Mouse (Mus musculus) embryo, embryonic 10.5 days (tissue): Measurements from ENCODE around the gene Arhgef1.
A peak's percentile ranks its signal among the peaks of the same experiment; 100 is the strongest.

Experiments used
- DNase-seq: peaks from one replicate; pipeline ENCODE4 v3.0.0-alpha.2; 2015; ENCODE audit warnings: low spot score

Gene Arhgef1

GRCm38 (mm10) chr7:24902630-24903443 lies at the start of gene Arhgef1:
Arhgef1 (plus strand) TSS chr7:24902912.
- peak; percentile 53 for DNase-seq

- no peak for DNase-seq
These were observed 49.5 kb upstream of the Arhgef1 start for GRCm38 (mm10) chr7:24853233-24853563.

GRCm38 (mm10) chr7:24853695-24854094 lies 49.0 kb upstream of the Arhgef1 start:
- no peak for DNase-seq

GRCm38 (mm10) chr7:24856460-24857120 lies 46.1 kb upstream of the Arhgef1 start:
- DNase-seq = no peak

GRCm38 (mm10) chr7:24859234-24859633 lies 43.5 kb upstream of the Arhgef1 start:
- no peak for DNase-seq

GRCm38 (mm10) chr7:24861913-24862312 lies 40.8 kb upstream of the Arhgef1 start, which contains the start of gene Gm9844:
Gm9844 (plus strand) TSS chr7:24862213.
- DNase-seq = no peak

- no peak for DNase-seq
These were observed 39.9 kb upstream of the Arhgef1 start for GRCm38 (mm10) chr7:24862853-24863252.

- no peak for DNase-seq
These were observed 38.6 kb upstream of the Arhgef1 start for GRCm38 (mm10) chr7:24864156-24864555.

- DNase-seq = no peak
These were observed 33.6 kb upstream of the Arhgef1 start for GRCm38 (mm10) chr7:24869080-24869479.

GRCm38 (mm10) chr7:24869532-24870165 lies 33.1 kb upstream of the Arhgef1 start, which contains the start of the genes Lypd4 and Dmrtc2:
Lypd4 (minus strand) TSS chr7:24869941.
Dmrtc2 (plus strand) TSS chr7:24870057.
- no peak for DNase-seq

- no peak for DNase-seq
These were observed 25.1 kb upstream of the Arhgef1 start for GRCm38 (mm10) chr7:24877588-24877987.

GRCm38 (mm10) chr7:24879620-24880019 lies 23.1 kb upstream of the Arhgef1 start:
- DNase-seq = no peak

GRCm38 (mm10) chr7:24882416-24883199 lies 20.1 kb upstream of the Arhgef1 start:
- DNase-seq = no peak

GRCm38 (mm10) chr7:24883896-24884692 lies 18.6 kb upstream of the Arhgef1 start, which contains the start of gene Rps19:
Rps19 (plus strand) TSS chr7:24884371.
- peak; percentile 100 for DNase-seq

- no peak for DNase-seq
These were observed 17.9 kb upstream of the Arhgef1 start for GRCm38 (mm10) chr7:24884693-24885291.

GRCm38 (mm10) chr7:24885468-24886307 lies 17.0 kb upstream of the Arhgef1 start:
- no peak for DNase-seq

GRCm38 (mm10) chr7:24886308-24886633 lies 16.4 kb upstream of the Arhgef1 start:
- no peak for DNase-seq

GRCm38 (mm10) chr7:24887096-24887495 lies 15.6 kb upstream of the Arhgef1 start:
- DNase-seq = no peak

- DNase-seq = no peak
These were observed 13.1 kb upstream of the Arhgef1 start for GRCm38 (mm10) chr7:24889431-24890220.
